Mouse (Mus musculus): Measurements from ENCODE around the gene Ccdc28b. TPM values are rescaled to one million over a fixed set of nuclear protein-coding genes. Genes with fewer than 3 reads are reported as not detected.

The Ccdc28b gene
- polyA plus RNA-seq, 1 experiment from 2014 or later: 53.6 TPM

DNA sequence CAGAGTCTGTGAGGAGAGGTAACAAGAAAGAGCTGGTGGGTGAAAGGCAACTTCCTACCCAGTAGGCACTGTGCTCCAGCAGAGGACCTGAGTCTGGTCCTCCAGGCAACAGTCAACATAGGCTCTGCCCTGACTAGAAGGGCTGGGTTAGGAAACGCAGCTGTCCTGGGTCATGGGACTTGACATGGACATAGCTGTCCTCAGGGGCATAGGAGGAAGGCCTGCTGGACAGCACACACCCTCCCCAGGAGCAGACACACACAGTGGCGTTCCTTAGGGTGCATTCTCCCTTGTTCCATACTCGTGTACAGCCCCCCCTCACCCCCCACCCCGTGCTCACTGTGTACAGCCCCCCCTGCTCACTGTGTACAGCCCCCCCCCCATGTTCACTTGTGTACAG lies 13.3 kb downstream of the Ccdc28b start:
- peaks cover 42% of the 10 kb centered on the region for H3K36me3 ChIP-seq
- no peak overlapping the region for H3K27ac ChIP-seq
- no peak overlapping the region for H3K9ac ChIP-seq (replicated peaks)
- WGBS: 68% methylated on average over 4 of the region's 4 CpGs
- 0 out of 2 replicates have a peak, but pooled peaks have one; percentile 45 for ATAC-seq (ENCODE audit: insufficient number of reproducible peaks, insufficient read depth, low FRiP score, low TSS enrichment, low read depth)
- no peaks in the 10 kb centered on the region for H3K27me3 ChIP-seq
- H3K4me2 ChIP-seq: no peak overlapping the region
- H3K4me1 ChIP-seq (replicated peaks): no peaks in the 10 kb centered on the region
- no peaks in the 10 kb centered on the region for H3K9me3 ChIP-seq
- no peak overlapping the region for H3K4me3 ChIP-seq (replicated peaks)

- Histone ChIP-seq H3K4me3 (replicated peaks) (no peak overlapping the region), H3K36me3 (peaks cover 45% of the 10 kb centered on the region), H3K9ac (replicated peaks) (no peak overlapping the region), H3K27ac (no peak overlapping the region), H3K4me2 (no peak overlapping the region), H3K9me3 (no peaks in the 10 kb centered on the region), H3K4me1 (replicated peaks) (no peaks in the 10 kb centered on the region), H3K27me3 (no peaks in the 10 kb centered on the region)
- ATAC-seq (ENCODE audit: insufficient number of reproducible peaks, insufficient read depth, low FRiP score, low TSS enrichment, low read depth): 0 out of 2 replicates have a peak, but pooled peaks have one; percentile 2
- 75% methylated on average over 4 of the region's 4 CpGs for WGBS
Observed at GRCm38 (mm10) chr4:129610026-129610425, 13.7 kb downstream of the Ccdc28b start.

- no peak overlapping the region for H3K4me3 ChIP-seq (replicated peaks)
- ATAC-seq (ENCODE audit: insufficient number of reproducible peaks, insufficient read depth, low FRiP score, low TSS enrichment, low read depth): no peak; the same call in 1 of the 2 replicates
- no peaks in the 10 kb centered on the region for H3K4me1 ChIP-seq (replicated peaks)
- H3K9ac ChIP-seq (replicated peaks): no peak overlapping the region
- peaks cover 54% of the 10 kb centered on the region for H3K36me3 ChIP-seq
- no peak overlapping the region for H3K27ac ChIP-seq
- no peak overlapping the region for H3K4me2 ChIP-seq
- H3K9me3 ChIP-seq: no peaks in the 10 kb centered on the region
- H3K27me3 ChIP-seq: no peaks in the 10 kb centered on the region
- WGBS: 86% methylated on average over 12 of the region's 12 CpGs
Observed at GRCm38 (mm10) chr4:129609139-129609631, 14.6 kb downstream of the Ccdc28b start.

DNA sequence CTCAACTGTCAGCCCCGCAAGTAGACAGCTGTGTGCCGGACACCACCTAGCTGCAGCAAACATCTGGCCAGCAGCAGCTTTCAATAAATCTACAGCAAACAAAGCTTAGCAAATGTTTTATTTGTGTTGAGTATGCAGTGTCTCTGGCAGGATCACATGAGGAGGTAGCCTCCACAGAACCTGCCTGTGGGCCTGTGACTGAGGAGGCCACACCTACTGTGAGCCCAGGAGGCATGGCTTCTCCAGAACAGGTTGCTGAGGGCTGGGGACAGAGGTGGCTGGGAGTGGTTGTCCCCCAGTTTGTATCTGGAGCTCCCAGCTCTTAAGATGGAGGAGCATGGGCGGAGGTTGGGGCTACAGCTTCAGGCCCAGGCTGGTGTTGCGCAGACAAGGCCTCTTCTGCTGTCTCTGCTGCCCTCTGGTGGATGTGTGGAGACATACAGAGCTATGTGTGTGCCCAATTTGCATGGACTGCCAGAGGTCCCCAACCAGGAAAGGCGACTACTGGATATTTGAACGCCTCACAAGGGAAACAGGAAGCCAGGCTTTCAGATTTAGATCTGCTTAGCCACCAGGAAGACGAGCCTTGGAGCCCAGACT lies 15.2 kb downstream of the Ccdc28b start:
- H3K4me3 ChIP-seq (replicated peaks): no peak overlapping the region
- no peaks in the 10 kb centered on the region for H3K27me3 ChIP-seq
- H3K27ac ChIP-seq: peak overlapping the region; percentile 56; the same call in 1 of the 2 replicates
- no peaks in the 10 kb centered on the region for H3K4me1 ChIP-seq (replicated peaks)
- ATAC-seq (ENCODE audit: insufficient number of reproducible peaks, insufficient read depth, low FRiP score, low TSS enrichment, low read depth): peak; percentile 58; the same call in 1 of the 2 replicates
- 37% methylated on average over 7 of the region's 7 CpGs for WGBS
- no peak overlapping the region for H3K4me2 ChIP-seq
- H3K9me3 ChIP-seq: no peaks in the 10 kb centered on the region
- peaks cover 60% of the 10 kb centered on the region for H3K36me3 ChIP-seq
- H3K9ac ChIP-seq (replicated peaks): no peak overlapping the region; the same call in 1 of the 2 replicates

DNA sequence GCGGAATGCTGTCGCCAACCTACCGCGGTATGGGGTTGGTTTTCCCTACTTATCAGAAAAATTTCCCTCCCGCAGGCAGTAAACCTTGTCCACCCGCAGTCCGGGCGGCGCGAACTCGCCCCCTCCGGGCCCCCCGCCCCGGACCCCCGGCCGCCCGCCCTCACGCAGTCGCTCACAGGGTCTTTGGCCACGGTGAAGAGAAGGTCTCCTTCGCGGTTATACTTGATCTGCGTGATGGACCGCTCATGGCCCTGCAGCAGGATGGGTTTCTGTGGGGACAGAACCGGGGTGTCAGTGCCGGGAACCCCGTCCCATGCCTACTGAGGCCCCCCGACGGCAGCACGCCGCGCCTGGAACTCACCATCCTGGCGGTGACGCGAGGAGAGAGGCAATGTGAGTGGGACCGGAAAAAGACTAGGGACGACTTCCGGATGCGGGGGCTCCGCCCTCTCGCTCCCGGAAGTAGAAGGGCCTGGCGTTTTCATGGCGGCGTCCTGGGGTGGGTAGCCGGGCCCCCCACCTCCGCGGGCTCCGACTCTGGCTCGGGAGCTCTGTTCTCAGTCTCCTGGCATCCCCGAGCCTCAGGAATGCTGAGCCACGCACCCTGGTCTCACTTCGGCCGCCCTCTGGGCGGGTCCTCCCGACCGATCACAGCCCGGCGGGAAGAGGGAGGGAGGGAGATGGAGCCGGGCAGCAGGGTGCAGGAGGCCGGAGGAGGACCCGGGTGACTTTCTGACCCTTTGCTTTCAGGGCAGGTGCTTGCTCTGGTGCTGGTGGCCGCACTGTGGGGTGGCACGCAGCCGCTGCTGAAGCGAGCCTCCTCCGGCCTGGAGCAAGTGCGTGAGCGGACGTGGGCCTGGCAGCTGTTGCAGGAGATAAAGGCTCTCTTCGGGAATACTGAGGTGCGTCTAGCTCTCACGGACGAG lies 23.3 kb downstream of the Ccdc28b start, which contains the start of the genes Eif3i and Tmem234:
Gene Eif3i, minus strand, starts transcription at position 416 of the 926 bp plus-strand sequence.
Gene Tmem234, plus strand, starts transcription at position 436 of the 926 bp plus-strand sequence.
- Histone ChIP-seq H3K9ac (replicated peaks) (peak within 1 kb of the TSS; percentile 92), H3K36me3 (peaks cover 65% of the 10 kb centered on the region), H3K27me3 (no peaks in the 10 kb centered on the region), H3K27ac (peak within 1 kb of the TSS; percentile 66), H3K9me3 (no peaks in the 10 kb centered on the region), H3K4me3 (replicated peaks) (peak within 1 kb of the TSS; percentile 95), H3K4me1 (replicated peaks) (peaks cover 23% of the 10 kb centered on the region), H3K4me2 (peak within 1 kb of the TSS; percentile 83)
- WGBS: under 1% methylated on average over 74 of the region's 74 CpGs
- ATAC-seq (ENCODE audit: insufficient number of reproducible peaks, insufficient read depth, low FRiP score, low TSS enrichment, low read depth): peak; percentile 79

GRCm38 (mm10) chr4:129588865-129589264 lies 34.9 kb downstream of the Ccdc28b start:
- Histone ChIP-seq H3K27me3 (no peaks in the 10 kb centered on the region), H3K36me3 (peaks cover 40% of the 10 kb centered on the region), H3K4me3 (replicated peaks) (no peak overlapping the region), H3K4me2 (no peak overlapping the region), H3K4me1 (replicated peaks) (peaks cover 9% of the 10 kb centered on the region; the same call in 1 of the 2 replicates), H3K9me3 (no peaks in the 10 kb centered on the region), H3K9ac (replicated peaks) (no peak overlapping the region), H3K27ac (no peak overlapping the region)
- 68% methylated on average over 4 of the region's 4 CpGs for WGBS
- ATAC-seq (ENCODE audit: insufficient number of reproducible peaks, insufficient read depth, low FRiP score, low TSS enrichment, low read depth): no peak

GRCm38 (mm10) chr4:129586943-129587342 lies 36.8 kb downstream of the Ccdc28b start:
- 58% methylated on average over 1 of the region's 1 CpGs for WGBS
- Histone ChIP-seq H3K27me3 (no peaks in the 10 kb centered on the region), H3K9ac (replicated peaks) (no peak overlapping the region), H3K36me3 (peaks cover 21% of the 10 kb centered on the region), H3K4me1 (replicated peaks) (peaks cover 9% of the 10 kb centered on the region; the same call in 1 of the 2 replicates), H3K4me3 (replicated peaks) (no peak overlapping the region), H3K9me3 (no peaks in the 10 kb centered on the region), H3K27ac (no peak overlapping the region), H3K4me2 (no peak overlapping the region)
- no peak for ATAC-seq (ENCODE audit: insufficient number of reproducible peaks, insufficient read depth, low FRiP score, low TSS enrichment, low read depth)

GRCm38 (mm10) chr4:129585773-129586172 lies 38.0 kb downstream of the Ccdc28b start:
- 78% methylated on average over 9 of the region's 9 CpGs for WGBS
- no peaks in the 10 kb centered on the region for H3K9me3 ChIP-seq
- H3K36me3 ChIP-seq: peaks cover 9% of the 10 kb centered on the region
- no peak overlapping the region for H3K9ac ChIP-seq (replicated peaks)
- H3K4me1 ChIP-seq (replicated peaks): peaks cover 9% of the 10 kb centered on the region; the same call in 1 of the 2 replicates
- no peak for ATAC-seq (ENCODE audit: insufficient number of reproducible peaks, insufficient read depth, low FRiP score, low TSS enrichment, low read depth)
- H3K4me3 ChIP-seq (replicated peaks): peak overlapping the region; percentile 49
- no peaks in the 10 kb centered on the region for H3K27me3 ChIP-seq
- no peak overlapping the region for H3K27ac ChIP-seq
- peak overlapping the region; percentile 68 for H3K4me2 ChIP-seq

DNA sequence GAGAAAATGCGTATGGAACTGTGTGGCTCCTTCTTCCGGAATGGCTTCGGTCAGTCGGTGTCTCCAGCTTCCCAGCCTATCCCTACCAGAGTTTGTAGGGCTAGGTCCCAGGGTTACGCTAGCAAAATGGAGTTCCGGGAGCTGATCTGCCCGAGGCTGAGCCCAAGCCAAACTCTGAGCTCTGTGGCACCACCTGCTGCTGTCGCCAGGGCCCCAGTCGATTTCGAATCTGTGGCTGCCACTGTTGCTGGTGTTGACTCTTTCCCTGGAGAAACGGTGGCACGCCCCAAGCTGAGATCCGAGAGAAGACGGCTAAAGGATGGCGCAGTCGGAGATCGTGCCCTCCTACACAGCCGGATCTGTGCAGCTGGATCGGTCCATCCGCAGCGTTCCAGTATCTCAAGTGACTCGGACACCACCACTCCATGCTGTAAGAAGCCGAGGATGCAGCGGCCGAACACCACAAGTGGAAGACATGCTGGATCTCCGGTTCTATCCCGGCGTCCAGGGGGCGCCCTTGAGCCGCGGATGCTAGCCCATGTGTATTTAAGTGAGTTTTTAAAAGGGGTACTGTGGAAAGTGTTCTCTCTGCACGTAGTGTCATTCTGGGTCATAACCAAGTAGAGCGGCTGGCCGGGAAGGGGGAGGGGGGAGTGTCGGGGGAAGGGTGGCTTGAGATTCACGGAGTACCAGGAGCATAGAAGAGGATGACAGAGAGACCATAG lies 38.7 kb downstream of the Ccdc28b start:
- Histone ChIP-seq H3K4me3 (replicated peaks) (peak overlapping the region; percentile 49), H3K4me2 (peak overlapping the region; percentile 68), H3K9ac (replicated peaks) (peak overlapping the region; percentile 64), H3K27ac (peak overlapping the region; percentile 42; the same call in 1 of the 2 replicates), H3K36me3 (peaks cover 2% of the 10 kb centered on the region), H3K27me3 (no peaks in the 10 kb centered on the region), H3K4me1 (replicated peaks) (peaks cover 9% of the 10 kb centered on the region; the same call in 1 of the 2 replicates), H3K9me3 (no peaks in the 10 kb centered on the region)
- 3% methylated on average over 36 of the region's 36 CpGs for WGBS
- peak; percentile 13; the same call in 1 of the 2 replicates for ATAC-seq (ENCODE audit: insufficient number of reproducible peaks, insufficient read depth, low FRiP score, low TSS enrichment, low read depth)

DNA sequence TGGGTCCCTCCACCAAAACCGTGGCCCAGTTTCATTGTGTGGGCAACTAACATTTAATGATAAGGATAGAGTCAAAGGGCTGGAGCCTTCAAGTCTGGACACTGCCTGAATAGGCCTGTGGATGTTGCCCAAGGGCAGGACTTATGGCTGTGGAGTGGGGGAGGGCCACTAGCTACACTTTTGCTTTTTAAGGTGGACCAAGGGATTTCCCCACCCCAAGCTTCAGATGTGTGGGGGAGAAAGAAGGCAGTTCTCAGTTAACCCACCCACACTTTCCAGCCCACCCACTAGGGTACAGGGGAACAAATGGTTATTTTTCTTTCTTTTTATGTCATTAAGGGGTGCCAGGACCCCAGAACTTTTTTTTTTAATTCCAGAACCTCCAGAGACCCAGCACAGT lies 39.4 kb downstream of the Ccdc28b start:
- no peaks in the 10 kb centered on the region for H3K9me3 ChIP-seq
- peak overlapping the region; percentile 64; the same call in 1 of the 2 replicates for H3K9ac ChIP-seq (replicated peaks)
- peak overlapping the region; percentile 49 for H3K4me3 ChIP-seq (replicated peaks)
- no peak for ATAC-seq (ENCODE audit: insufficient number of reproducible peaks, insufficient read depth, low FRiP score, low TSS enrichment, low read depth)
- WGBS: 91% methylated on average over 1 of the region's 1 CpGs
- no peaks in the 10 kb centered on the region for H3K36me3 ChIP-seq
- peak overlapping the region; percentile 68 for H3K4me2 ChIP-seq
- no peaks in the 10 kb centered on the region for H3K27me3 ChIP-seq
- H3K27ac ChIP-seq: peak overlapping the region; percentile 42; the same call in 1 of the 2 replicates
- H3K4me1 ChIP-seq (replicated peaks): peaks cover 9% of the 10 kb centered on the region; the same call in 1 of the 2 replicates
